In genomic region chr11:3444875-3445274, GRCm38 (mm10) we compare ENCODE assay signal across 25 mouse cellular contexts. TPM values are rescaled to one million over a fixed set of nuclear protein-coding genes. Genes with fewer than 3 reads are reported as not detected.
DNase-seq lines count a peak whose midpoint lies in the region; ATAC-seq and TF ChIP-seq lines count a peak whose summit lies in the region.
"Had no signal": no experiment of that assay in that cellular context is flagged by ENCODE, and none has a peak within 500 bp of the region (broad histone marks: within the 10 kb centered on the region; RNA-seq: fewer than 3 reads in every experiment).

No protein-coding gene starts in this region.

- peak; percentile 72 for DNase-seq in liver, adult 2 months (ENCODE audit: extremely low read depth, low read depth, low spot score)
- DNase-seq in adipocyte (ENCODE audit: low spot score): peak; percentile 54
- DNase-seq in stomach, postnatal 0 days (ENCODE audit: low spot score): no peak
- DNase-seq in urinary bladder, adult 18-20 months (ENCODE audit: low spot score in 2 of 2): no peak
- no peak for DNase-seq in embryo, embryonic 10.5 days (ENCODE audit: low spot score)
- DNase-seq: adrenal gland, adult 2 months; adrenal gland, postnatal 10 days; adrenal gland, postnatal 25 days; cerebellum, adult 11 months; cerebellum, adult 18-20 months; cerebellum, adult 8-10 months; cerebellum, adult 9-11 months; cerebellum, postnatal 14 days; cerebellum, postnatal 36 days had no signal

- peak overlapping the region; percentile 12; the same call in 1 of the 2 replicates for H3K27ac ChIP-seq in liver, adult 2 months (replicated peaks; ENCODE audit: insufficient read depth, low read depth, low read length)
- no peak overlapping the region for H3K27ac ChIP-seq in liver, embryonic 12.5 days
- H3K27ac ChIP-seq in stomach, postnatal 0 days (replicated peaks): no peak overlapping the region
- H3K27ac ChIP-seq in intestine, embryonic 16.5 days (ENCODE audit: low read length): no peak overlapping the region
- H3K27ac ChIP-seq: embryonic facial prominence, embryonic 10.5 days; embryonic facial prominence, embryonic 12.5 days; forebrain, embryonic 13.5 days had no signal

- peaks cover 18% of the 10 kb centered on the region for H3K4me1 ChIP-seq in liver, adult 2 months (ENCODE audit: control insufficient read depth, insufficient read depth, low read length)
- peaks cover 11% of the 10 kb centered on the region; the same call in 1 of the 2 replicates for H3K4me1 ChIP-seq in liver, embryonic 12.5 days
- H3K4me1 ChIP-seq in stomach, postnatal 0 days (replicated peaks; ENCODE audit: control insufficient read depth, insufficient read depth): no peaks in the 10 kb centered on the region
- H3K4me1 ChIP-seq in intestine, embryonic 16.5 days (ENCODE audit: control insufficient read depth, insufficient read depth, low read length): peaks cover 3% of the 10 kb centered on the region; the same call in 1 of the 2 replicates
- H3K4me1 ChIP-seq: embryonic facial prominence, embryonic 10.5 days; embryonic facial prominence, embryonic 12.5 days had no signal

- no peak for TF ChIP-seq CTCF in liver, adult 2 months (IDR thresholded peaks at IDR 0.05; ENCODE audit: low read depth, low read length)
- no peak for TF ChIP-seq CTCF in stomach, postnatal 0 days (IDR thresholded peaks at IDR 0.05; ENCODE audit: low read depth)

- ATAC-seq in liver, embryonic 12.5 days: no peak
- peak; percentile 79 for ATAC-seq in megakaryocyte progenitor cell, adult 5-6 weeks (replicated peaks; ENCODE audit: poor library complexity)
- ATAC-seq in stomach, postnatal 0 days (ENCODE audit: low FRiP score, low TSS enrichment): no peak
- no peak for ATAC-seq in intestine, embryonic 16.5 days
- ATAC-seq: activated CD4-positive, CD25-positive, alpha-beta regulatory T cell, adult 4 months; forebrain, embryonic 13.5 days; forebrain, embryonic 16.5 days; Patski had no signal

- H3K36me3 ChIP-seq in liver, adult 2 months (ENCODE audit: control insufficient read depth, insufficient read depth, low read length): no peaks in the 10 kb centered on the region
- H3K36me3 ChIP-seq in liver, embryonic 12.5 days: no peaks in the 10 kb centered on the region
- no peaks in the 10 kb centered on the region for H3K36me3 ChIP-seq in stomach, postnatal 0 days (ENCODE audit: control insufficient read depth, insufficient read depth, low read length)
- H3K36me3 ChIP-seq in intestine, embryonic 16.5 days (ENCODE audit: control insufficient read depth, insufficient read depth, low read length): no peaks in the 10 kb centered on the region
- H3K36me3 ChIP-seq: embryonic facial prominence, embryonic 12.5 days had no signal

- no peak overlapping the region for H3K9ac ChIP-seq in liver, adult 2 months (ENCODE audit: low read depth, low read length)
- no peak overlapping the region for H3K9ac ChIP-seq in liver, embryonic 12.5 days
- H3K9ac ChIP-seq in stomach, postnatal 0 days (ENCODE audit: low read length): 0 out of 2 replicates have a peak overlapping the region, but pooled peaks have one; percentile 13
- no peak overlapping the region for H3K9ac ChIP-seq in intestine, embryonic 16.5 days (ENCODE audit: low read depth, low read length)
- H3K9ac ChIP-seq: embryonic facial prominence, embryonic 12.5 days; forebrain, embryonic 13.5 days had no signal

- TF ChIP-seq EP300 in stomach, postnatal 0 days (optimal IDR thresholded peaks at IDR 0.05): no peak

- no peaks in the 10 kb centered on the region for H3K9me3 ChIP-seq in liver, embryonic 12.5 days (replicated peaks)
- H3K9me3 ChIP-seq in stomach, postnatal 0 days (ENCODE audit: control insufficient read depth, low read length): no peaks in the 10 kb centered on the region
- no peaks in the 10 kb centered on the region for H3K9me3 ChIP-seq in intestine, embryonic 16.5 days (ENCODE audit: control insufficient read depth, low read length)
- H3K9me3 ChIP-seq: embryonic facial prominence, embryonic 10.5 days; embryonic facial prominence, embryonic 12.5 days; forebrain, embryonic 13.5 days had no signal

- no peak overlapping the region for H3K4me3 ChIP-seq in liver, adult 2 months (ENCODE audit: insufficient read depth, low read depth, low read length)
- no peak overlapping the region for H3K4me3 ChIP-seq in liver, embryonic 12.5 days
- no peak overlapping the region for H3K4me3 ChIP-seq in stomach, postnatal 0 days (ENCODE audit: low read depth, low read length)
- no peak overlapping the region for H3K4me3 ChIP-seq in intestine, embryonic 16.5 days (ENCODE audit: low read length)
- H3K4me3 ChIP-seq: embryonic facial prominence, embryonic 10.5 days; embryonic facial prominence, embryonic 12.5 days; forebrain, embryonic 13.5 days had no signal

- WGBS in liver, adult 2 months: 27% methylated on average over 8 of the region's 8 CpGs
- 53% methylated on average over 8 of the region's 8 CpGs for WGBS in liver, embryonic 12.5 days (ENCODE audit: insufficient replicate concordance)
- WGBS in stomach, postnatal 0 days: 76% methylated on average over 8 of the region's 8 CpGs
- 75% methylated on average over 8 of the region's 8 CpGs for WGBS in intestine, embryonic 16.5 days

- TF ChIP-seq POLR2A in liver, adult 2 months (IDR thresholded peaks at IDR 0.05; ENCODE audit: extremely low read depth, insufficient read depth, low read length): no peak

- H3K4me2 ChIP-seq in liver, embryonic 12.5 days: no peak overlapping the region
- H3K4me2 ChIP-seq in stomach, postnatal 0 days (replicated peaks; ENCODE audit: low read depth): no peak overlapping the region
- no peak overlapping the region for H3K4me2 ChIP-seq in intestine, embryonic 16.5 days (ENCODE audit: low read depth, low read length)
- H3K4me2 ChIP-seq: embryonic facial prominence, embryonic 12.5 days; forebrain, embryonic 13.5 days had no signal

- no peaks in the 10 kb centered on the region for H3K27me3 ChIP-seq in liver, adult 2 months (ENCODE audit: control insufficient read depth, insufficient read depth, low read length)
- no peaks in the 10 kb centered on the region for H3K27me3 ChIP-seq in liver, embryonic 12.5 days (replicated peaks)
- H3K27me3 ChIP-seq in stomach, postnatal 0 days (ENCODE audit: control insufficient read depth, insufficient read depth, low read length): no peaks in the 10 kb centered on the region
- H3K27me3 ChIP-seq in intestine, embryonic 16.5 days (replicated peaks; ENCODE audit: control insufficient read depth, insufficient read depth, low read length): no peaks in the 10 kb centered on the region
- H3K27me3 ChIP-seq: embryonic facial prominence, embryonic 12.5 days; forebrain, embryonic 13.5 days; Patski had no signal

- peaks cover 48% of the 10 kb centered on the region for H3K79me2 ChIP-seq in liver, adult 2 months (ENCODE audit: control insufficient read depth, insufficient read depth, low read length)

RNA-seq across cellular contexts. Expression of gene Rnf185, which starts 7.3 kb away (rescaled TPM):
- total RNA-seq in liver, adult 2 months (2014; rRNA removed): 11.2 and 14.8 TPM in 2 replicates
- polyA plus RNA-seq in liver, adult 2 months (2012; rRNA removed): 28.7 and 33.3 TPM in 2 replicates
- 9.4 and 9.6 TPM in 2 replicates for polyA plus RNA-seq in liver, embryonic 12.5 days (2016; fragmentation: Nextera tagmentation; extraction: Ambion mirVana)
- total RNA-seq in megakaryocyte progenitor cell, adult 5-6 weeks (2015): 16.3 and 17.6 TPM in 2 replicates
- 8.8 and 15.3 TPM in 2 replicates for total RNA-seq in megakaryocyte progenitor cell, adult 5-6 weeks (2017)
- polyA plus RNA-seq in stomach, postnatal 0 days (2015; fragmentation: Nextera tagmentation; extraction: Ambion mirVana): 19.4 and 20.9 TPM in 2 replicates
- 34.1 and 36.1 TPM in 2 replicates for polyA plus RNA-seq in intestine, embryonic 16.5 days (2015; fragmentation: Nextera tagmentation; extraction: Ambion mirVana)

RNA-seq across cellular contexts. Expression of gene Limk2, which starts 35.9 kb away (rescaled TPM):
- 7.2 TPM in 2 replicates for total RNA-seq in liver, adult 2 months (2014; rRNA removed)
- 6.1 and 9.1 TPM in 2 replicates for polyA plus RNA-seq in liver, adult 2 months (2012; rRNA removed)
- polyA plus RNA-seq in liver, embryonic 12.5 days (2016; fragmentation: Nextera tagmentation; extraction: Ambion mirVana): 15.0 and 16.1 TPM in 2 replicates
- 16.9 and 17.0 TPM in 2 replicates for total RNA-seq in megakaryocyte progenitor cell, adult 5-6 weeks (2015)
- total RNA-seq in megakaryocyte progenitor cell, adult 5-6 weeks (2017): 20.1 and 30.0 TPM in 2 replicates
- 69.3 and 73.9 TPM in 2 replicates for polyA plus RNA-seq in stomach, postnatal 0 days (2015; fragmentation: Nextera tagmentation; extraction: Ambion mirVana)
- 81.3 and 90.6 TPM in 2 replicates for polyA plus RNA-seq in intestine, embryonic 16.5 days (2015; fragmentation: Nextera tagmentation; extraction: Ambion mirVana)

RNA-seq across cellular contexts. Expression of gene Pla2g3, which starts 43.2 kb away (rescaled TPM):
- not detected in 2 replicates for total RNA-seq in liver, adult 2 months (2014; rRNA removed)
- 0.06 TPM in 1 of 2 replicates, not detected in the other for polyA plus RNA-seq in liver, adult 2 months (2012; rRNA removed)
- polyA plus RNA-seq in liver, embryonic 12.5 days (2016; fragmentation: Nextera tagmentation; extraction: Ambion mirVana): 0.06 and 0.24 TPM in 2 replicates
- not detected in 2 replicates for total RNA-seq in megakaryocyte progenitor cell, adult 5-6 weeks (2015)
- total RNA-seq in megakaryocyte progenitor cell, adult 5-6 weeks (2017): 0.10 TPM in 1 of 2 replicates, not detected in the other
- 9.4 and 11.0 TPM in 2 replicates for polyA plus RNA-seq in stomach, postnatal 0 days (2015; fragmentation: Nextera tagmentation; extraction: Ambion mirVana)
- polyA plus RNA-seq in intestine, embryonic 16.5 days (2015; fragmentation: Nextera tagmentation; extraction: Ambion mirVana): 0.33 and 0.43 TPM in 2 replicates
- total RNA-seq: common myeloid progenitor, adult 5-6 weeks; ES-E14 had no signal

RNA-seq across cellular contexts. Expression of gene Inpp5j, which starts 59.7 kb away (rescaled TPM):
- not detected in 2 replicates for total RNA-seq in liver, adult 2 months (2014; rRNA removed)
- polyA plus RNA-seq in liver, adult 2 months (2012; rRNA removed): 0.05 and 0.07 TPM in 2 replicates
- 0.17 and 0.36 TPM in 2 replicates for polyA plus RNA-seq in liver, embryonic 12.5 days (2016; fragmentation: Nextera tagmentation; extraction: Ambion mirVana)
- 1.3 and 1.5 TPM in 2 replicates for total RNA-seq in megakaryocyte progenitor cell, adult 5-6 weeks (2015)
- 0.17 and 0.21 TPM in 2 replicates for total RNA-seq in megakaryocyte progenitor cell, adult 5-6 weeks (2017)
- polyA plus RNA-seq in stomach, postnatal 0 days (2015; fragmentation: Nextera tagmentation; extraction: Ambion mirVana): 2.4 and 2.7 TPM in 2 replicates
- 5.6 and 5.9 TPM in 2 replicates for polyA plus RNA-seq in intestine, embryonic 16.5 days (2015; fragmentation: Nextera tagmentation; extraction: Ambion mirVana)
- total RNA-seq: common myeloid progenitor, adult 5-6 weeks had no signal
- polyA plus RNA-seq: activated CD4-positive, CD25-positive, alpha-beta regulatory T cell, adult 4 months had no signal

Comparison
In these comparisons a context has a peak if more than half of its experiments do, and no peak if none do; other contexts are left out.
1. DNase-seq: peak in liver, adult 2 months (single experiment) and adipocyte (single experiment); none in stomach, postnatal 0 days (single experiment), urinary bladder, adult 18-20 months (0 of 2) and embryo, embryonic 10.5 days (single experiment).